Mouse (Mus musculus): ENCODE data around the gene Ttc22. TPM values are rescaled to one million over a fixed set of nuclear protein-coding genes. Genes with fewer than 3 reads are reported as not detected.

The Ttc22 gene
- polyA plus RNA-seq, 1 experiment: 4.6 TPM

- peaks cover 30% of the 10 kb centered on the region for H3K4me1 ChIP-seq (ENCODE audit: control insufficient read depth, insufficient read depth, low read length)
- no peaks in the 10 kb centered on the region for H3K27me3 ChIP-seq (replicated peaks; ENCODE audit: control insufficient read depth, insufficient read depth, low read length)
- 65% methylated on average over 5 of the region's 5 CpGs for WGBS
- H3K36me3 ChIP-seq (ENCODE audit: control insufficient read depth, insufficient read depth, low read length): no peaks in the 10 kb centered on the region
- H3K4me3 ChIP-seq (ENCODE audit: insufficient read depth, low read depth, low read length): no peak overlapping the region
- H3K27ac ChIP-seq (ENCODE audit: insufficient read depth, low read depth, low read length): no peak overlapping the region
- peak; percentile 44 for DNase-seq
- no peak for TF ChIP-seq CTCF (conservative IDR thresholded peaks at IDR 0.05; ENCODE audit: insufficient read depth, insufficient read length, low read depth, low read length)
- TF ChIP-seq POLR2A (IDR thresholded peaks at IDR 0.05; ENCODE audit: low read depth, low read length): no peak
Observed at GRCm38 (mm10) chr4:106627809-106628208, 5.6 kb downstream of the Ttc22 start.

GRCm38 (mm10) chr4:106628650-106629360 is 6.6 kb downstream of the Ttc22 start:
- DNase-seq: peak; percentile 86
- peaks cover 30% of the 10 kb centered on the region for H3K4me1 ChIP-seq (ENCODE audit: control insufficient read depth, insufficient read depth, low read length)
- no peaks in the 10 kb centered on the region for H3K36me3 ChIP-seq (ENCODE audit: control insufficient read depth, insufficient read depth, low read length)
- no peak overlapping the region for H3K4me3 ChIP-seq (ENCODE audit: insufficient read depth, low read depth, low read length)
- 18% methylated on average over 9 of the region's 9 CpGs for WGBS
- H3K27ac ChIP-seq (ENCODE audit: insufficient read depth, low read depth, low read length): peak overlapping the region; percentile 69
- H3K27me3 ChIP-seq (replicated peaks; ENCODE audit: control insufficient read depth, insufficient read depth, low read length): no peaks in the 10 kb centered on the region
- TF ChIP-seq CTCF (conservative IDR thresholded peaks at IDR 0.05; ENCODE audit: insufficient read depth, insufficient read length, low read depth, low read length) (no peak), POLR2A (IDR thresholded peaks at IDR 0.05; ENCODE audit: low read depth, low read length) (no peak)

- no peak overlapping the region for H3K4me3 ChIP-seq (ENCODE audit: insufficient read depth, low read depth, low read length)
- H3K4me1 ChIP-seq (ENCODE audit: control insufficient read depth, insufficient read depth, low read length): peaks cover 30% of the 10 kb centered on the region
- no peak for TF ChIP-seq CTCF (conservative IDR thresholded peaks at IDR 0.05; ENCODE audit: insufficient read depth, insufficient read length, low read depth, low read length)
- TF ChIP-seq POLR2A (IDR thresholded peaks at IDR 0.05; ENCODE audit: low read depth, low read length): no peak
- H3K27ac ChIP-seq (ENCODE audit: insufficient read depth, low read depth, low read length): peak overlapping the region; percentile 69
- 42% methylated on average over 5 of the region's 5 CpGs for WGBS
- DNase-seq: no peak
- no peaks in the 10 kb centered on the region for H3K27me3 ChIP-seq (replicated peaks; ENCODE audit: control insufficient read depth, insufficient read depth, low read length)
- no peaks in the 10 kb centered on the region for H3K36me3 ChIP-seq (ENCODE audit: control insufficient read depth, insufficient read depth, low read length)
Observed at GRCm38 (mm10) chr4:106629374-106629773, 7.1 kb downstream of the Ttc22 start.

GRCm38 (mm10) chr4:106630333-106631220 is 8.3 kb downstream of the Ttc22 start:
- no peak for TF ChIP-seq POLR2A (IDR thresholded peaks at IDR 0.05; ENCODE audit: low read depth, low read length)
- peak; percentile 52 for TF ChIP-seq CTCF (conservative IDR thresholded peaks at IDR 0.05; ENCODE audit: insufficient read depth, insufficient read length, low read depth, low read length)
- Histone ChIP-seq H3K27ac (ENCODE audit: insufficient read depth, low read depth, low read length) (no peak overlapping the region), H3K4me1 (ENCODE audit: control insufficient read depth, insufficient read depth, low read length) (peaks cover 30% of the 10 kb centered on the region), H3K27me3 (replicated peaks; ENCODE audit: control insufficient read depth, insufficient read depth, low read length) (no peaks in the 10 kb centered on the region), H3K36me3 (ENCODE audit: control insufficient read depth, insufficient read depth, low read length) (no peaks in the 10 kb centered on the region), H3K4me3 (ENCODE audit: insufficient read depth, low read depth, low read length) (no peak overlapping the region)
- 17% methylated on average over 14 of the region's 14 CpGs for WGBS
- peak; percentile 68 for DNase-seq

- Histone ChIP-seq H3K27me3 (replicated peaks; ENCODE audit: control insufficient read depth, insufficient read depth, low read length) (no peaks in the 10 kb centered on the region), H3K4me3 (ENCODE audit: insufficient read depth, low read depth, low read length) (no peak overlapping the region), H3K27ac (ENCODE audit: insufficient read depth, low read depth, low read length) (no peak overlapping the region), H3K36me3 (ENCODE audit: control insufficient read depth, insufficient read depth, low read length) (no peaks in the 10 kb centered on the region), H3K4me1 (ENCODE audit: control insufficient read depth, insufficient read depth, low read length) (peaks cover 30% of the 10 kb centered on the region)
- no peak for DNase-seq
- TF ChIP-seq CTCF (conservative IDR thresholded peaks at IDR 0.05; ENCODE audit: insufficient read depth, insufficient read length, low read depth, low read length) (no peak), POLR2A (IDR thresholded peaks at IDR 0.05; ENCODE audit: low read depth, low read length) (no peak)
- 33% methylated on average over 1 of the region's 3 CpGs for WGBS
Observed at GRCm38 (mm10) chr4:106632313-106632712, 10.1 kb downstream of the Ttc22 start.

GRCm38 (mm10) chr4:106633281-106634085 is 11.3 kb downstream of the Ttc22 start:
- WGBS: 36% methylated on average over 8 of the region's 8 CpGs
- H3K4me3 ChIP-seq (ENCODE audit: insufficient read depth, low read depth, low read length): no peak overlapping the region
- H3K4me1 ChIP-seq (ENCODE audit: control insufficient read depth, insufficient read depth, low read length): peaks cover 23% of the 10 kb centered on the region

More at GRCm38 (mm10) chr4:106633281-106634085, 11.3 kb downstream of the Ttc22 start:
- TF ChIP-seq POLR2A (IDR thresholded peaks at IDR 0.05; ENCODE audit: low read depth, low read length) (no peak), CTCF (conservative IDR thresholded peaks at IDR 0.05; ENCODE audit: insufficient read depth, insufficient read length, low read depth, low read length) (no peak)
- Histone ChIP-seq H3K27ac (ENCODE audit: insufficient read depth, low read depth, low read length) (no peak overlapping the region), H3K36me3 (ENCODE audit: control insufficient read depth, insufficient read depth, low read length) (no peaks in the 10 kb centered on the region), H3K27me3 (replicated peaks; ENCODE audit: control insufficient read depth, insufficient read depth, low read length) (no peaks in the 10 kb centered on the region)
- peak; percentile 19 for DNase-seq

All from kidney, adult 2 months (tissue).